Mouse (Mus musculus): ENCODE results near the gene Reep3. TPM values are rescaled to one million over a fixed set of nuclear protein-coding genes. Genes with fewer than 3 reads are reported as not detected.

Gene Reep3
- polyA plus RNA-seq, 1 experiment from 2014 or later: 22.2 TPM

GRCm38 (mm10) chr10:67036141-67036540, 60.6 kb downstream of the Reep3 start:
- no peak for DNase-seq (ENCODE audit: low spot score)
- Histone ChIP-seq H3K27me3 (ENCODE audit: low read depth, poor library complexity, severe bottlenecking) (no peaks in the 10 kb centered on the region), H3K9me3 (replicated peaks) (no peaks in the 10 kb centered on the region), H3K36me3 (peaks cover 12% of the 10 kb centered on the region; the same call in 1 of the 2 replicates), H3K4me3 (no peak overlapping the region), H3K4me1 (peaks cover 15% of the 10 kb centered on the region), H3K27ac (no peak overlapping the region)
- 80% methylated on average over 5 of the region's 5 CpGs for WGBS

GRCm38 (mm10) chr10:67031186-67031585, 65.6 kb downstream of the Reep3 start:
- 54% methylated on average over 7 of the region's 7 CpGs for WGBS
- Histone ChIP-seq H3K9me3 (replicated peaks) (no peaks in the 10 kb centered on the region), H3K4me1 (peaks cover 23% of the 10 kb centered on the region), H3K4me3 (no peak overlapping the region), H3K27me3 (ENCODE audit: low read depth, poor library complexity, severe bottlenecking) (no peaks in the 10 kb centered on the region), H3K27ac (no peak overlapping the region), H3K36me3 (peaks cover 28% of the 10 kb centered on the region)
- DNase-seq (ENCODE audit: low spot score): no peak

- Histone ChIP-seq H3K27me3 (ENCODE audit: low read depth, poor library complexity, severe bottlenecking) (no peaks in the 10 kb centered on the region), H3K4me3 (no peak overlapping the region), H3K4me1 (peaks cover 32% of the 10 kb centered on the region), H3K36me3 (peaks cover 29% of the 10 kb centered on the region), H3K27ac (no peak overlapping the region), H3K9me3 (replicated peaks) (no peaks in the 10 kb centered on the region)
- 89% methylated on average over 12 of the region's 12 CpGs for WGBS
- DNase-seq (ENCODE audit: low spot score): no peak
Observed at GRCm38 (mm10) chr10:67029297-67029696, 67.4 kb downstream of the Reep3 start.

DNA sequence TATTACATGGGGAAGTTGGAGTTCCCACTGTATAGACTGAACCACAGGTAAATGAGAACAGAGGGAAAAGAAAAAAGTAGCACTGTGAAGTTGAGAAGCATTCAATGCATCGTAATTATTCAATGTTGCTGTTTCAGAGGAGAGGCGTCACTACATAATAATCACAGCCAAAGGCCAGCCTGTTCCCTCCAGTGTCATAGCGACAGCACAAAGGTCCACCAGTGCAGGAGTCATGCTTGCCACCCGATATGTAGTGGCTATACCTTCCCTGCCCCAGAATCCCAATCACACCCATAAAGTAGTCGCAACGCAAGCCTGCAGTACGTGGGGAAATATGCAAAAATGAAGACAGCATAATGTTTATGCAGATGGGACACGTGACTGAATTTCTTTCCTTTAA, 70.4 kb downstream of the Reep3 start:
- WGBS: 83% methylated on average over 8 of the region's 8 CpGs

GRCm38 (mm10) chr10:67025573-67026236, 71.0 kb downstream of the Reep3 start:
- Histone ChIP-seq H3K4me1 (peaks cover 21% of the 10 kb centered on the region), H3K36me3 (peaks cover 37% of the 10 kb centered on the region), H3K27me3 (ENCODE audit: low read depth, poor library complexity, severe bottlenecking) (no peaks in the 10 kb centered on the region), H3K9me3 (replicated peaks) (no peaks in the 10 kb centered on the region), H3K4me3 (no peak overlapping the region), H3K27ac (peak overlapping the region; percentile 57; the same call in 1 of the 2 replicates)
- DNase-seq (ENCODE audit: low spot score): no peak
- 57% methylated on average over 10 of the region's 10 CpGs for WGBS

More for the DNA sequence above, 70.4 kb downstream of the Reep3 start:
- Histone ChIP-seq H3K9me3 (replicated peaks) (no peaks in the 10 kb centered on the region), H3K4me3 (no peak overlapping the region), H3K27ac (0 out of 2 replicates have a peak overlapping the region, but pooled peaks have one; percentile 57), H3K4me1 (peaks cover 21% of the 10 kb centered on the region), H3K36me3 (peaks cover 34% of the 10 kb centered on the region), H3K27me3 (ENCODE audit: low read depth, poor library complexity, severe bottlenecking) (no peaks in the 10 kb centered on the region)
- DNase-seq (ENCODE audit: low spot score): no peak

DNA sequence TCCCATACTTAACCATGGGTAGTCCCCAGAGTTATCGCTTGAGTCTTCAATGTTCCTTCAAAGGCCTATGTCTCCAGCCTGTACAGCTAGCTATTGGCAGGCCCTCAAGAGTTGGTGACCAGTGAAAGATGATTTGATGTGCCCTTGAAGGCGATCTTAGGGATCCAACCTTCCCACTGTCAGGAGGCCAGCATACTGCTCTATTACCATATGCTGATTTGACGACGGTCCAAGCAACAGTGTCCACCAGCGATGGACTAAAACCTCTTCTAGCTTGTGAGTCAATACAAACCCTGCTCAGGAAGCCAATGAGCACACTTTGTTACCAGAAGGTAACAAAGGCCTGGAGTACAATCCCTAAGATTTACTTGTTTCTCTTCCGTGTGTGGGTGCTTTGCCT, 72.4 kb downstream of the Reep3 start:
- 96% methylated on average over 6 of the region's 6 CpGs for WGBS
- H3K9me3 ChIP-seq (replicated peaks): no peaks in the 10 kb centered on the region
- H3K27me3 ChIP-seq (ENCODE audit: low read depth, poor library complexity, severe bottlenecking): no peaks in the 10 kb centered on the region
- H3K27ac ChIP-seq: no peak overlapping the region
- H3K36me3 ChIP-seq: peaks cover 34% of the 10 kb centered on the region
- no peak overlapping the region for H3K4me3 ChIP-seq
- peaks cover 17% of the 10 kb centered on the region for H3K4me1 ChIP-seq
- no peak for DNase-seq (ENCODE audit: low spot score)

GRCm38 (mm10) chr10:67023092-67023491, 73.7 kb downstream of the Reep3 start:
- Histone ChIP-seq H3K9me3 (replicated peaks) (no peaks in the 10 kb centered on the region), H3K4me1 (peaks cover 17% of the 10 kb centered on the region), H3K36me3 (peaks cover 28% of the 10 kb centered on the region)

DNA sequence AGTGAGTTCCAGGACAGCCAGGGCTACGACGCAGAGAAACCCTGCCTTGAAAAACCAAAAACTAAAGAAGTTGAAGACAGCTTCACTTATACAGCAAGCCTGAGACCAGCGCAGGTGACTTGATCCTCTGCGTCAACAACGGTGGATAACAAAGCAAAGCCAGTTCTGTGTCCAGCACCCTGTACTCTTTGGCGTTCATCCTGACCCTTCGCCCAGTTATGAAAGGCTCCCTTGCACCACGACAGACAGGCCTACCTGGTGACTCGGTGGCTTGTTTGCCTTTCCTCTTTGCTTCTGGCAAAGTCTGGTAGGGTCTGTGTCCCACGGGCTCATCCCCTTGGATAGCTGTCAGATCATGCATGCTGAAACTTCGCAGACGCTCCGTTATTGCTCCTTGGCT, 75.3 kb downstream of the Reep3 start:
- no peak overlapping the region for H3K27ac ChIP-seq
- WGBS: 96% methylated on average over 13 of the region's 13 CpGs
- H3K27me3 ChIP-seq (ENCODE audit: low read depth, poor library complexity, severe bottlenecking): no peaks in the 10 kb centered on the region
- DNase-seq (ENCODE audit: low spot score): no peak
- peaks cover 27% of the 10 kb centered on the region for H3K4me1 ChIP-seq
- no peak overlapping the region for H3K4me3 ChIP-seq
- peaks cover 30% of the 10 kb centered on the region for H3K36me3 ChIP-seq
- no peaks in the 10 kb centered on the region for H3K9me3 ChIP-seq (replicated peaks)

More at GRCm38 (mm10) chr10:67023092-67023491, 73.7 kb downstream of the Reep3 start:
- Histone ChIP-seq H3K27ac (no peak overlapping the region), H3K27me3 (ENCODE audit: low read depth, poor library complexity, severe bottlenecking) (no peaks in the 10 kb centered on the region), H3K4me3 (no peak overlapping the region)
- 93% methylated on average over 9 of the region's 9 CpGs for WGBS
- no peak for DNase-seq (ENCODE audit: low spot score)

DNA sequence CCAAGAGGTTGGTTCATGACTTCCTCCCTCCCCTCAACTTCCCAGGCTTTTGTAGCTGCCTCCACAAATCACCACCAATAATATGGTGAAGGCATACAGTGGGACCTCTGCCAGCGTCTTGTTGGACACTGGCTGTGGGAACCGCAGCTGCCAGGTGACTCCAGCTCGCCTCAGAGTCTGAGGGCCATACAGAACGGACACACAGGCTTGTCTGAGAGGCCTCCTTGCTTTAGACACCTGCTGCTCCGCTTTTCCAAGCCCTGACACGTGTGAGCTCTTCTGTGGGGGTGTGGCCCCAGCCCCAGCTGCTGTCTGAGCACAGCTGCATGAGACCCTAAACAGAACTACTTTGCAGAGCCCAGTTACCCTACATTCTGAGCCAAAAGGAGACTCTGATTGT, 77.9 kb downstream of the Reep3 start:
- H3K27ac ChIP-seq: peak overlapping the region; percentile 61
- no peaks in the 10 kb centered on the region for H3K27me3 ChIP-seq (ENCODE audit: low read depth, poor library complexity, severe bottlenecking)
- peaks cover 18% of the 10 kb centered on the region for H3K4me1 ChIP-seq
- H3K9me3 ChIP-seq (replicated peaks): no peaks in the 10 kb centered on the region
- DNase-seq (ENCODE audit: low spot score): no peak
- 70% methylated on average over 6 of the region's 6 CpGs for WGBS
- H3K36me3 ChIP-seq: peaks cover 40% of the 10 kb centered on the region
- H3K4me3 ChIP-seq: no peak overlapping the region

DNA sequence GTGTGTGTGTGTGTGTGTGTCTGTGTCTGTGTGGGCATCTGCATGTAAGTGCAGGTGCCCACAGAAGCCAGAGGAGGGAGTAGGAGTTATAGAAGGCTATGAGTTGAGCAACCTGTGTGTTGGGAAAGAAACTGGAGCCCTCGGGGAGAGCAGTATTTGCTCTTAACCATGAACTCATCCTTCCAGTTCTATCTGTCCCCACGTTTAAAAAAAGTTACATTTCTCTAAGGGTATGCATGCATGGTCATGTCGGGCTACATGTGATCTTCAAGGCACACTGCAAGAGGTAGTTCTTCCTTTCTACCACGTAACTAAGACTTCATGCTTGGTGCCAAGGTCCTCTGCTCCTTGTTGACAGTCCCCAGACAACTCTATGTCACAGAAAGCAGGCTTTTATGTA, 78.9 kb downstream of the Reep3 start:
- H3K27me3 ChIP-seq (ENCODE audit: low read depth, poor library complexity, severe bottlenecking): no peaks in the 10 kb centered on the region
- no peak for DNase-seq (ENCODE audit: low spot score)
- no peaks in the 10 kb centered on the region for H3K9me3 ChIP-seq (replicated peaks)
- no peak overlapping the region for H3K27ac ChIP-seq
- WGBS: 89% methylated on average over 4 of the region's 4 CpGs
- peaks cover 45% of the 10 kb centered on the region for H3K36me3 ChIP-seq
- H3K4me3 ChIP-seq: no peak overlapping the region
- peaks cover 18% of the 10 kb centered on the region for H3K4me1 ChIP-seq

- H3K4me1 ChIP-seq: peaks cover 18% of the 10 kb centered on the region
- 76% methylated on average over 2 of the region's 2 CpGs for WGBS
- H3K27ac ChIP-seq: no peak overlapping the region
Observed at GRCm38 (mm10) chr10:67017315-67017714, 79.4 kb downstream of the Reep3 start.

DNA sequence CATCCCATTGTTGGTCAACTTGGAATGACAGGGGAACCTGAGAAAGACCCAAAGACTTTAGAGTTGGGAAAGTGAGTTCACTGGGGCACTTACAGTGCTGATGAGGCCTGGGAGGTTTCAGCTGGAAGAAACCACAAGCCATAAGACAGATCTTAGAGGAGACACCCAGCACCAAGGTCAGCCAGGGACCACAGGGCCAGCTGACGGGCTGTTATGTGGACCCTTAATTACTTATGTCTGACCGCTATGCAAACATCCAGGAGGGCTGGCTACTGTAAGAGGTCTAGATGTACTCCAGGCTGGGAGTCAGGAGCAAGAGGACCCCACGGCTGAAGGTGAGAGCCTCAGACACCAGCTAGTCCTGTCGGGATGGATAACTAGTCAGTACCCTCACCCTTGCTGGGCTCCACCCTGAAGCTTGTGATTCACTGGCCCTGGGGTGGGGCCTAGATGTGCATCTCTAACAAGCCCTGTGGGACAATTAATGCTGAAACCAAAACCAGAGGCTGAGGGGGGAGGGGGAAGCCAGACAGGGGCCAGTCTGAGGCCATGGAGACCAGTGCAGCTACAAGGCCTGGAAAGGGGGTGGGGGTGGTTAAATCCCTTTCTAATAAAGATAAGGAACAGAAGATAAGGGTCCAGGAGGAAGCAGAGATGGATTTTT, 80.0 kb downstream of the Reep3 start:
- DNase-seq (ENCODE audit: low spot score): no peak
- H3K9me3 ChIP-seq (replicated peaks): no peaks in the 10 kb centered on the region
- no peaks in the 10 kb centered on the region for H3K27me3 ChIP-seq (ENCODE audit: low read depth, poor library complexity, severe bottlenecking)
- H3K36me3 ChIP-seq: peaks cover 47% of the 10 kb centered on the region
- H3K4me1 ChIP-seq: peaks cover 18% of the 10 kb centered on the region
- WGBS: 53% methylated on average over 4 of the region's 4 CpGs
- H3K4me3 ChIP-seq: no peak overlapping the region
- H3K27ac ChIP-seq: peak overlapping the region; percentile 47

More at GRCm38 (mm10) chr10:67017315-67017714, 79.4 kb downstream of the Reep3 start:
- Histone ChIP-seq H3K27me3 (ENCODE audit: low read depth, poor library complexity, severe bottlenecking) (no peaks in the 10 kb centered on the region), H3K36me3 (peaks cover 47% of the 10 kb centered on the region), H3K9me3 (replicated peaks) (no peaks in the 10 kb centered on the region), H3K4me3 (no peak overlapping the region)
- no peak for DNase-seq (ENCODE audit: low spot score)

DNA sequence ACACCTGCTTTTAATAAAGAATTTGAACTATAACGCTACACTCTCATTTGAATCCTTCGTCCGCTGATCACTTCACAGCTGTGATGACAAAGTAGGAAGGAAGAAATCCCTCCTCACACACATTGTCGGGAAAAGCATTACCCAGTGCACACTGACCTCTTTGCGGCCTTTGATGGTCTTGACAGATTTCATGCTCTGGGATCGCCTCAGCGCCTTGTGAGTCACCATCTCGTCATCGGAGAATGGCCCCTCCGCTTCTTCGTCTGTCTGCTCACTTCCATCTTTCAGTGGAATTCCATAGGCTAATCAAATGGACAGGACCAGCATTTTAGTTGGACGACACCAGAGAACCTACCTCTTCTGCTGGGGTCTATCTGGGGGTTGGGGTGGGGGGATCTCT, 82.0 kb downstream of the Reep3 start:
- H3K4me3 ChIP-seq: no peak overlapping the region
- no peaks in the 10 kb centered on the region for H3K9me3 ChIP-seq (replicated peaks)
- no peaks in the 10 kb centered on the region for H3K27me3 ChIP-seq (ENCODE audit: low read depth, poor library complexity, severe bottlenecking)
- WGBS: 86% methylated on average over 12 of the region's 12 CpGs
- peaks cover 18% of the 10 kb centered on the region for H3K4me1 ChIP-seq
- no peak overlapping the region for H3K27ac ChIP-seq
- DNase-seq (ENCODE audit: low spot score): no peak
- H3K36me3 ChIP-seq: peaks cover 32% of the 10 kb centered on the region
